Mouse (Mus musculus): Measurements from ENCODE around the gene Iqck.

Iqck gene

GRCm38 (mm10) chr7:118948677-118949282 lies 93.2 kb downstream of the Iqck start:
- no peak for DNase-seq (ENCODE audit: low spot score in 2 of 2)

GRCm38 (mm10) chr7:118949749-118950148 lies 94.2 kb downstream of the Iqck start:
- DNase-seq (ENCODE audit: low spot score in 2 of 2) = no peak

- no peak for DNase-seq (ENCODE audit: low spot score in 2 of 2)
Observed at GRCm38 (mm10) chr7:118953626-118954282, 98.2 kb downstream of the Iqck start.

- DNase-seq (ENCODE audit: low spot score in 2 of 2) = no peak
Observed at GRCm38 (mm10) chr7:118954968-118955367, 99.4 kb downstream of the Iqck start.

- DNase-seq (ENCODE audit: low spot score in 2 of 2) = no peak
Observed at GRCm38 (mm10) chr7:118956616-118957246, 101.2 kb downstream of the Iqck start.

- no peak for DNase-seq (ENCODE audit: low spot score in 2 of 2)
Observed at GRCm38 (mm10) chr7:118959209-118959608, 103.7 kb downstream of the Iqck start.

- DNase-seq (ENCODE audit: low spot score in 2 of 2) = no peak
Observed at GRCm38 (mm10) chr7:118964777-118965176, 109.2 kb downstream of the Iqck start.

GRCm38 (mm10) chr7:118965198-118965597 lies 109.6 kb downstream of the Iqck start:
- no peak for DNase-seq (ENCODE audit: low spot score in 2 of 2)

- no peak for DNase-seq (ENCODE audit: low spot score in 2 of 2)
Observed at GRCm38 (mm10) chr7:118968870-118969269, 113.3 kb downstream of the Iqck start.

GRCm38 (mm10) chr7:118971499-118971898 lies 115.9 kb downstream of the Iqck start:
- DNase-seq (ENCODE audit: low spot score in 2 of 2) = no peak

GRCm38 (mm10) chr7:118972306-118972705 lies 116.8 kb downstream of the Iqck start:
- no peak for DNase-seq (ENCODE audit: low spot score in 2 of 2)

GRCm38 (mm10) chr7:118973377-118973776 lies 117.8 kb downstream of the Iqck start:
- DNase-seq (ENCODE audit: low spot score in 2 of 2) = no peak

GRCm38 (mm10) chr7:118975837-118976236 lies 120.3 kb downstream of the Iqck start:
- no peak for DNase-seq (ENCODE audit: low spot score in 2 of 2)

GRCm38 (mm10) chr7:118976414-118977166 lies 121.0 kb downstream of the Iqck start:
- no peak for DNase-seq (ENCODE audit: low spot score in 2 of 2)

GRCm38 (mm10) chr7:118977167-118977543 lies 121.6 kb downstream of the Iqck start:
- DNase-seq (ENCODE audit: low spot score in 2 of 2) = no peak

GRCm38 (mm10) chr7:118979121-118979520 lies 123.6 kb downstream of the Iqck start:
- no peak for DNase-seq (ENCODE audit: low spot score in 2 of 2)

GRCm38 (mm10) chr7:118979708-118980107 lies 124.2 kb downstream of the Iqck start:
- DNase-seq (ENCODE audit: low spot score in 2 of 2) = no peak

- no peak for DNase-seq (ENCODE audit: low spot score in 2 of 2)
Observed at GRCm38 (mm10) chr7:118981346-118981745, 125.8 kb downstream of the Iqck start.

GRCm38 (mm10) chr7:118981831-118982230 lies 126.3 kb downstream of the Iqck start:
- DNase-seq (ENCODE audit: low spot score in 2 of 2) = no peak

GRCm38 (mm10) chr7:118982586-118982985 lies 127.0 kb downstream of the Iqck start:
- DNase-seq (ENCODE audit: low spot score in 2 of 2) = no peak

GRCm38 (mm10) chr7:118983961-118984360 lies 128.4 kb downstream of the Iqck start:
- DNase-seq (ENCODE audit: low spot score in 2 of 2) = no peak

GRCm38 (mm10) chr7:118985786-118986185 lies 130.2 kb downstream of the Iqck start:
- DNase-seq (ENCODE audit: low spot score in 2 of 2) = no peak

All from spleen, postnatal 10 days (tissue).